Mouse (Mus musculus) effector memory CD4-positive, alpha-beta T cell, adult 5 months (primary cell): Measurements from ENCODE around the gene Vps13d. TPM values are rescaled to one million over a fixed set of nuclear protein-coding genes. Genes with fewer than 3 reads are reported as not detected.

Experiments used
- polyA plus RNA-seq: library from polyadenylated mRNA; unstranded; fragments of 100-300 nt; shearing (Covaris generic); gene quantifications from one replicate; pipeline ENCODE4 v1.2.1, GENCODE M21; 2017

Gene Vps13d
- 5.8 TPM for polyA plus RNA-seq

DNA sequence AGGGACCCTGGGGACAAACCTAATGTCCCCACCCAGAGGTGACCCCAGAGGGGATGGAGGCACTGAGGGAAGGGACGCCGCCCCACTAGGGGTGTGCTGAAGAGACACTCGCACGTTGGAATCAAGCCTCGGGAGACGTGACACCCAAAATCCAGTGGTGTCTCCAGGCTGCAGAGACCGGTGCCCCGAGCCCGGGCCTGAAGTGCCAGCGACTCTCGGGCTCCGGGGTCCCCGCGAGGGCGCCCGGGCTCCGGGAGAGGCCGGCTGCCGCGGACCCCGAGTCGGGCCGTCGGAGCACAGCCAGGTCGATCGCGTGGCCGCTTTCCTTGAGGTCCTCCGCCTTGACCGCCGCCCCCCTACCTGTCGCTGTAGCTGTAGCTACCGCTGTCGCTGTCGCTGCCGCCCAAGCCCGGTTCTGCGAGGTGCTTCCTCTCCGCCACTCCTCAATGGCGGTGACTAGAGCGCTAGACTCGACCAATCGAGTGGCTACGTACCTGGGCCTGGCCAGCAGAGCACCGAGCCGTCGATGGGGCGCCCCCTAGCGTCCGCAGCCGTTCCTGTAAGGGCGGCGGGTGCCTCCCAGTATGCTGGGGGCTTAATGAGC is at the start of gene Vps13d:
Gene Vps13d (minus strand): TSS at position 447 of the 604 bp plus-strand sequence.

Other genes starting within 250 kb of the Vps13d start
- 593 TPM for gene Tnfrsf1b, start 51.9 kb upstream of the Vps13d start, polyA plus RNA-seq
- 0.30 TPM for gene Tnfrsf8, start 120.2 kb upstream of the Vps13d start, polyA plus RNA-seq